Mouse (Mus musculus) megakaryocyte, embryonic 14.5 days (primary cell): ENCODE measurements at regions not wholly inside any gene's neighbourhood (a gene's known extent, or its start where the extent isn't known, plus 50 kb on each side); places are given as distances from the start of the nearest gene placed in this dataset.

Experiments
- FLI1 ChIP-seq: IDR thresholded peaks from 2 replicates; pipeline ENCODE4 v1.6.1; 2012; ENCODE audit warnings: low read length, inconsistent platforms, mixed read lengths
- GATA1 ChIP-seq: IDR thresholded peaks from 3 replicates; pipeline ENCODE4 v1.6.1; 2012; ENCODE audit warnings: mixed read lengths, low read length, inconsistent platforms, borderline replicate concordance

DNA sequence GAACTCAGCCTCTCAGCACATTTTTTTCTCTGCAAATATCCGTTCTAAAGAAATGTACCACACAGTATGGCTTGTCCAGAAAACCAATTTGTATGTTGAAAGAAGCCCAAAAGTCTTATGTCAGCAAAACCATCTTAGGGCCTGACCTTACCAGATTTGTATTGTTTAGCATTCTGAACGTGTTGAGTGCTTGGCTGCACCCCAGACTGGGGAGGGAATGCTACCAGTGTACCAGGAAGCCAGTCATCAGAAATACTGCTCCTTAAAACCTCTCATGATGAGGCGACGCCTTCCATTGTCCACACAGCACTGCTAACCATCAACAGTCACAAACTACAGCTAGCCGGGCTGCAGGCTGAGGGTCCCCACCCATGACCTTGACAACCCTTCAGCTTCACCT is 148.3 kb upstream of the Irx5 start:
- no peak for TF ChIP-seq GATA1
- TF ChIP-seq FLI1: no peak
